Mouse (Mus musculus): ENCODE measurements around the gene Trim15.

Trim15 gene

GRCm38 (mm10) chr17:36825525-36825924, 41.5 kb downstream of the Trim15 start:
- DNase-seq = peak; percentile 19 to 50

GRCm38 (mm10) chr17:36824005-36824404, 43.0 kb downstream of the Trim15 start:
- DNase-seq = peak; percentile 58 to 72

GRCm38 (mm10) chr17:36811871-36812270, 55.1 kb downstream of the Trim15 start, which contains the start of gene H2-M10.6:
Gene H2-M10.6, plus strand, starts transcription at chr17:36812171.
- no peak for DNase-seq
